ENCODE assay signal across 29 mouse cellular contexts in the genomic region with DNA sequence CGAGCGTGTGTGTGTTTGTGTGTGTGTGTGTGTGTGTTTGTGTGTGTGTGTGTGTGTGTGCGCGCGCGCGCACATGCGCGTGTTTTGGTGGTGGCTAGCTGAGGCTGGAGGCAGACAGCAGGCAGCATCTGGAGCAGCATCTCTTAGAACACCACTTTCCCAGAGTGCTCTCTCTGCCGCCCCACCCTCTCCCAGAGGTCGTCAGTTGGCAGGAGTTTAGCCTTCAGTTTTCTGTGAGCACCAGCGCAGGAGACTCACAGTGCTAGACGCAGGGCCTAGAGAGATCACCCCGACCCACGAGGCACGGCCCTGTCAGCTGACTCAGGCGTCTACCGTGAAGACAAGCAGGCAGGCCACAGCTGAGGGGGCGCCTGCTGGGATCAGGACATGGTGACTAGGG. TPM values are rescaled to one million over a fixed set of nuclear protein-coding genes. Genes with fewer than 3 reads are reported as not detected.
DNase-seq lines count a peak whose midpoint lies in the region; ATAC-seq and TF ChIP-seq lines count a peak whose summit lies in the region.
"Had no signal": no experiment of that assay in that cellular context is flagged by ENCODE, and none has a peak within 500 bp of the region (broad histone marks: within the 10 kb centered on the region; RNA-seq: fewer than 3 reads in every experiment).

No protein-coding gene starts in this region.

- no peak overlapping the region for H3K4me3 ChIP-seq in heart, postnatal 0 days (ENCODE audit: low read depth, low read length)
- no peak overlapping the region for H3K4me3 ChIP-seq in heart, embryonic 10.5 days
- H3K4me3 ChIP-seq: embryonic facial prominence, embryonic 12.5 days; forebrain, embryonic 12.5 days; heart, embryonic 15.5 days; hindbrain, embryonic 12.5 days; kidney, embryonic 15.5 days; limb, embryonic 13.5 days; liver, embryonic 13.5 days; midbrain, embryonic 12.5 days had no signal

- H3K4me2 ChIP-seq in heart, postnatal 0 days (ENCODE audit: low read depth, low read length), result no peak overlapping the region
- H3K4me2 ChIP-seq: embryonic facial prominence, embryonic 12.5 days; forebrain, embryonic 12.5 days; heart, embryonic 15.5 days; hindbrain, embryonic 12.5 days; kidney, embryonic 15.5 days; limb, embryonic 13.5 days; liver, embryonic 13.5 days; midbrain, embryonic 12.5 days had no signal

- DNase-seq in heart, postnatal 0 days (ENCODE audit: low spot score), result no peak
- no peak for DNase-seq in heart, embryonic 10.5 days (ENCODE audit: low spot score)
- peak; percentile 45 for DNase-seq in ES-CJ7 (ENCODE audit: low read depth, low spot score)
- peak; percentile 65 to 66 for DNase-seq in gastrocnemius, adult 8-10 months (ENCODE audit: low spot score in 2 of 2)
- DNase-seq in skeletal muscle tissue, adult 2 months (ENCODE audit: low read depth, low spot score), result peak; percentile 81
- no peak for DNase-seq in adrenal gland, postnatal 14 days
- DNase-seq in cerebellum, postnatal 14 days, result no peak
- DNase-seq: cerebellum, adult 11-12 months; cerebellum, postnatal 10 days; kidney, postnatal 4 days; liver, embryonic 13.5 days; lung, adult 2 months; lung, postnatal 14 days; thymus, postnatal 25 days had no signal

- no peak overlapping the region for H3K27ac ChIP-seq in heart, postnatal 0 days (ENCODE audit: low read depth)
- H3K27ac ChIP-seq in heart, embryonic 10.5 days, result no peak overlapping the region
- H3K27ac ChIP-seq: embryonic facial prominence, embryonic 12.5 days; forebrain, embryonic 12.5 days; heart, embryonic 15.5 days; hindbrain, embryonic 12.5 days; kidney, embryonic 15.5 days; limb, embryonic 13.5 days; liver, embryonic 13.5 days; midbrain, embryonic 12.5 days had no signal

- peaks cover 48% of the 10 kb centered on the region for H3K36me3 ChIP-seq in heart, postnatal 0 days (replicated peaks; ENCODE audit: control insufficient read depth, insufficient read depth, low read length)
- H3K36me3 ChIP-seq in heart, embryonic 10.5 days, result peaks cover 44% of the 10 kb centered on the region

- H3K4me1 ChIP-seq in heart, postnatal 0 days (ENCODE audit: control insufficient read depth, insufficient read depth), result no peaks in the 10 kb centered on the region
- H3K4me1 ChIP-seq in heart, embryonic 10.5 days, result peaks cover under 1% of the 10 kb centered on the region; the same call in 1 of the 2 replicates
- H3K4me1 ChIP-seq: forebrain, embryonic 12.5 days; heart, embryonic 15.5 days; hindbrain, embryonic 12.5 days; liver, embryonic 13.5 days; midbrain, embryonic 12.5 days had no signal

- H3K9ac ChIP-seq in heart, postnatal 0 days (replicated peaks; ENCODE audit: low read depth, low read length), result no peak overlapping the region
- H3K9ac ChIP-seq: embryonic facial prominence, embryonic 12.5 days; forebrain, embryonic 12.5 days; heart, embryonic 15.5 days; hindbrain, embryonic 12.5 days; kidney, embryonic 15.5 days; limb, embryonic 13.5 days; liver, embryonic 13.5 days; midbrain, embryonic 12.5 days had no signal

- no peak for TF ChIP-seq CTCF in heart, postnatal 0 days (IDR thresholded peaks at IDR 0.05; ENCODE audit: low read depth)

- no peaks in the 10 kb centered on the region; the same call in 1 of the 2 replicates for H3K9me3 ChIP-seq in heart, postnatal 0 days (replicated peaks; ENCODE audit: control insufficient read depth, low read length)
- no peaks in the 10 kb centered on the region for H3K9me3 ChIP-seq in heart, embryonic 10.5 days
- H3K9me3 ChIP-seq: embryonic facial prominence, embryonic 12.5 days; heart, embryonic 15.5 days; hindbrain, embryonic 12.5 days; kidney, embryonic 15.5 days; limb, embryonic 13.5 days; liver, embryonic 13.5 days had no signal

- 85% methylated on average over 19 of the region's 19 CpGs for WGBS in heart, postnatal 0 days
- WGBS in heart, embryonic 10.5 days, result 85% methylated on average over 19 of the region's 19 CpGs

- H3K27me3 ChIP-seq in heart, postnatal 0 days (ENCODE audit: control insufficient read depth, insufficient read depth, low read length), result no peaks in the 10 kb centered on the region
- H3K27me3 ChIP-seq in heart, embryonic 10.5 days (ENCODE audit: insufficient read depth, poor library complexity, severe bottlenecking), result no peaks in the 10 kb centered on the region
- H3K27me3 ChIP-seq: embryonic facial prominence, embryonic 12.5 days; forebrain, embryonic 12.5 days; heart, embryonic 15.5 days; hindbrain, embryonic 12.5 days; kidney, embryonic 15.5 days; limb, embryonic 13.5 days; liver, embryonic 13.5 days; midbrain, embryonic 12.5 days had no signal

- ATAC-seq in heart, postnatal 0 days (ENCODE audit: insufficient read depth, low read depth), result peak; percentile 14; the same call in 1 of the 2 replicates

- TF ChIP-seq EP300 in heart, postnatal 0 days (IDR thresholded peaks at IDR 0.05; ENCODE audit: low read depth), result no peak

RNA-seq across cellular contexts. Expression of gene Spata32, which starts 12.4 kb away (rescaled TPM):
- total RNA-seq in heart, postnatal 0 days (2014; rRNA removed; ENCODE audit: low replicate concordance), result not detected in 2 replicates
- polyA plus RNA-seq in heart, postnatal 0 days (2015; fragmentation: Nextera tagmentation; extraction: Ambion mirVana), result not detected in 2 replicates
- polyA plus RNA-seq in heart, embryonic 10.5 days (2016; fragmentation: Nextera tagmentation; extraction: Ambion mirVana), result not detected in 2 replicates
- not detected for total RNA-seq in gastrocnemius, adult 8-10 months (2022)
- not detected in 2 replicates for total RNA-seq in adrenal gland, postnatal 14 days (2021)
- total RNA-seq: adrenal gland, adult 18-20 months; adrenal gland, postnatal 4 days; megakaryocyte progenitor cell, adult 5-6 weeks; monocyte, adult 5-6 weeks; neutrophil, adult 5-6 weeks had no signal
- polyA plus RNA-seq: embryonic facial prominence, embryonic 12.5 days; forebrain, embryonic 12.5 days; heart, embryonic 15.5 days; hindbrain, embryonic 12.5 days; intestine, postnatal 0 days; kidney, embryonic 15.5 days; limb, embryonic 13.5 days; liver, embryonic 13.5 days; lung, adult 2 months; midbrain, embryonic 12.5 days; spleen, adult 2 months; stomach, embryonic 14.5 days had no signal

RNA-seq across cellular contexts. Expression of gene 1700023F06Rik, which starts 22.3 kb away (rescaled TPM):
- not detected in 2 replicates for total RNA-seq in heart, postnatal 0 days (2014; rRNA removed; ENCODE audit: low replicate concordance)
- 0.10 TPM in 1 of 2 replicates, not detected in the other for polyA plus RNA-seq in heart, postnatal 0 days (2015; fragmentation: Nextera tagmentation; extraction: Ambion mirVana)
- polyA plus RNA-seq in heart, embryonic 10.5 days (2016; fragmentation: Nextera tagmentation; extraction: Ambion mirVana), result 0.35 TPM in 1 of 2 replicates, not detected in the other
- total RNA-seq in gastrocnemius, adult 8-10 months (2022), result not detected
- 0.45 and 0.93 TPM in 2 replicates for total RNA-seq in adrenal gland, postnatal 14 days (2021)
- total RNA-seq: monocyte, adult 5-6 weeks; neutrophil, adult 5-6 weeks had no signal
- polyA plus RNA-seq: liver, embryonic 13.5 days; midbrain, embryonic 12.5 days; spleen, adult 2 months had no signal

RNA-seq across cellular contexts. Expression of gene Map3k14, which starts 36.6 kb away (rescaled TPM):
- 4.4 and 9.4 TPM in 2 replicates for total RNA-seq in heart, postnatal 0 days (2014; rRNA removed; ENCODE audit: low replicate concordance)
- 1.3 and 1.4 TPM in 2 replicates for polyA plus RNA-seq in heart, postnatal 0 days (2015; fragmentation: Nextera tagmentation; extraction: Ambion mirVana)
- polyA plus RNA-seq in heart, embryonic 10.5 days (2016; fragmentation: Nextera tagmentation; extraction: Ambion mirVana), result 1.7 and 2.1 TPM in 2 replicates
- 1 to 10 TPM; 3.0 to 4.9 (median 4.2) TPM for total RNA-seq in gastrocnemius, adult 8-10 months (2022)
- total RNA-seq in adrenal gland, postnatal 14 days (2021), result 6.5 and 8.7 TPM in 2 replicates

RNA-seq across cellular contexts. Expression of gene Fmnl1, which starts 59.7 kb away (rescaled TPM):
- 2.2 and 3.4 TPM in 2 replicates for total RNA-seq in heart, postnatal 0 days (2014; rRNA removed; ENCODE audit: low replicate concordance)
- 0.91 and 1.1 TPM in 2 replicates for polyA plus RNA-seq in heart, postnatal 0 days (2015; fragmentation: Nextera tagmentation; extraction: Ambion mirVana)
- 0.92 and 1.2 TPM in 2 replicates for polyA plus RNA-seq in heart, embryonic 10.5 days (2016; fragmentation: Nextera tagmentation; extraction: Ambion mirVana)
- total RNA-seq in gastrocnemius, adult 8-10 months (2022), result 1 to 10 TPM; 2.2 to 3.9 (median 3.5) TPM
- total RNA-seq in adrenal gland, postnatal 14 days (2021), result 14.4 and 30.4 TPM in 2 replicates

Comparison
In these comparisons a context has a peak if more than half of its experiments do, and no peak if none do; other contexts are left out.
1. DNase-seq: peak in ES-CJ7 (single experiment), gastrocnemius, adult 8-10 months (2 of 2) and skeletal muscle tissue, adult 2 months (single experiment); none in heart, postnatal 0 days (single experiment), heart, embryonic 10.5 days (single experiment), adrenal gland, postnatal 14 days (single experiment) and cerebellum, postnatal 14 days (0 of 2).